Mouse (Mus musculus) liver, postnatal 0 days (tissue): ENCODE results near the gene Mog. TPM values are rescaled to one million over a fixed set of nuclear protein-coding genes. Genes with fewer than 3 reads are reported as not detected.

Experiments used
- ATAC-seq: fragments of 200-750 bp; cut with Nextera tagmentation; 2 replicates; pipeline ENCODE4 v1.8.0; 2017; ENCODE audit warnings: mild to moderate bottlenecking, moderate library complexity
- DNase-seq: peaks from one replicate; pipeline ENCODE4 v3.0.0-alpha.2; 2016
- H3K27ac ChIP-seq: fragments of 300-500 bp; sonication (generic); 2 replicates; pipeline ENCODE4 v1.5.1; 2014; ENCODE audit warnings: antibody characterized with exemption, moderate library complexity, mild to moderate bottlenecking, low read depth
- H3K27me3 ChIP-seq: fragments of 300-500 bp; sonication (generic); 2 replicates; pipeline ENCODE4 v1.6.1; 2014; ENCODE audit warnings: low read length, control low read depth, mixed read lengths; ENCODE audit not compliant: insufficient read depth
- H3K36me3 ChIP-seq: fragments of 300-500 bp; sonication (generic); replicated peaks from 2 replicates; pipeline ENCODE4 v1.6.1; 2014; ENCODE audit warnings: mild to moderate bottlenecking, control low read depth, low read length, moderate library complexity, mixed read lengths; ENCODE audit not compliant: insufficient read depth
- H3K4me1 ChIP-seq: fragments of 300-500 bp; sonication (generic); 2 replicates; pipeline ENCODE4 v1.6.1; 2014; ENCODE audit warnings: antibody characterized with exemption, mild to moderate bottlenecking, control low read depth; ENCODE audit not compliant: insufficient read depth
- H3K4me2 ChIP-seq: fragments of 300-500 bp; sonication (generic); 2 replicates; pipeline ENCODE4 v1.6.1; 2014; ENCODE audit warnings: low read depth, mild to moderate bottlenecking, low read length, moderate library complexity, mixed read lengths
- H3K4me3 ChIP-seq: fragments of 300-500 bp; sonication (generic); 2 replicates; pipeline ENCODE4 v1.5.1; 2014; ENCODE audit warnings: low read depth, low read length
- H3K9ac ChIP-seq: fragments of 300-500 bp; sonication (generic); replicated peaks from 2 replicates; pipeline ENCODE4 v1.6.1; 2014; ENCODE audit warnings: mild to moderate bottlenecking, moderate library complexity
- H3K9me3 ChIP-seq: fragments of 300-500 bp; sonication (generic); 2 replicates; pipeline ENCODE4 v1.6.1; 2016; ENCODE audit warnings: mild to moderate bottlenecking, control low read depth, low read length, mixed read lengths
- CTCF ChIP-seq: sonication (generic); IDR thresholded peaks from 2 replicates; pipeline ENCODE4 v1.5.1; 2016; ENCODE audit warnings: antibody characterized with exemption, low read depth
- EP300 ChIP-seq: IDR thresholded peaks from 2 replicates; pipeline ENCODE4 v1.6.1; 2016; ENCODE audit warnings: antibody characterized with exemption, low read depth, mild to moderate bottlenecking
- WGBS: fragments of 180-500 bp; shearing (Covaris S2); extraction: QIAGEN DNeasy Blood & Tissue Kit; methylation state at CpG from one replicate; pipeline ENCODE4 v1.1.7; 2014; ENCODE audit not compliant: insufficient replicate concordance; 5-methylcytosine and 5-hydroxymethylcytosine counted together
- polyA plus RNA-seq: library from polyadenylated mRNA; unstranded; fragments of >200 nt; fragmentation: Nextera tagmentation; extraction: Ambion mirVana; gene quantifications from 2 replicates; pipeline ENCODE4 v1.2.1, GENCODE M21; 2015

The Mog gene
- polyA plus RNA-seq, 1 experiment from 2014 or later: not detected

DNA sequence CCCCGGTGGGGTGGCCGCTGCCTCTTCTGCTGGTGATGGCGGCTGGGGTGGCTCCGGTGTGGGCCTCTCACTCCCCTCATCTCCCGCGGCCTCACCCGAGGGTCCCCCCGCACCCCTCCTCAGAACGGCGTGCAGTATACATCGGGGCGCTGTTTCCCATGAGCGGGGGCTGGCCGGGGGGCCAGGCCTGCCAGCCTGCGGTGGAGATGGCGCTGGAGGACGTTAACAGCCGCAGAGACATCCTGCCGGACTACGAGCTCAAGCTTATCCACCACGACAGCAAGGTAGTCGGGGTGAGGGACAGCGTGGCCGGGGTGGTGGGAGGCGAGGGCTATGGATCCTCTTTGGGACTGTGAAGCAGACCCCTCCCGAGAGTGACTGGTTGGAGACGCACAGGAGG lies 27.7 kb upstream of the Mog start:
- H3K9ac ChIP-seq: peak overlapping the region; percentile 21; the same call in 1 of the 2 replicates

GRCm38 (mm10) chr17:37050399-37050798 lies 27.2 kb upstream of the Mog start:
- H3K4me3 ChIP-seq: peak overlapping the region; percentile 37
- under 1% methylated on average over 22 of the region's 22 CpGs for WGBS
- peak overlapping the region; percentile 68 for H3K4me2 ChIP-seq
- no peak for ATAC-seq
- peaks cover 13% of the 10 kb centered on the region for H3K4me1 ChIP-seq
- H3K27me3 ChIP-seq: peaks cover 61% of the 10 kb centered on the region
- H3K36me3 ChIP-seq: no peaks in the 10 kb centered on the region
- peak overlapping the region; percentile 21; the same call in 1 of the 2 replicates for H3K9ac ChIP-seq
- peak; percentile 49 for DNase-seq
- H3K27ac ChIP-seq: no peak overlapping the region
- H3K9me3 ChIP-seq: no peaks in the 10 kb centered on the region
- TF ChIP-seq EP300 (no peak), CTCF (no peak)

More for the DNA sequence above, 27.7 kb upstream of the Mog start:
- DNase-seq: no peak
- WGBS: 14% methylated on average over 26 of the region's 27 CpGs
- H3K27ac ChIP-seq: no peak overlapping the region
- H3K4me1 ChIP-seq: peaks cover 13% of the 10 kb centered on the region
- peak overlapping the region; percentile 37 for H3K4me3 ChIP-seq
- H3K4me2 ChIP-seq: peak overlapping the region; percentile 68
- H3K27me3 ChIP-seq: peaks cover 57% of the 10 kb centered on the region
- no peaks in the 10 kb centered on the region for H3K36me3 ChIP-seq
- no peak for ATAC-seq
- no peak for TF ChIP-seq CTCF
- TF ChIP-seq EP300: no peak
- no peaks in the 10 kb centered on the region for H3K9me3 ChIP-seq

DNA sequence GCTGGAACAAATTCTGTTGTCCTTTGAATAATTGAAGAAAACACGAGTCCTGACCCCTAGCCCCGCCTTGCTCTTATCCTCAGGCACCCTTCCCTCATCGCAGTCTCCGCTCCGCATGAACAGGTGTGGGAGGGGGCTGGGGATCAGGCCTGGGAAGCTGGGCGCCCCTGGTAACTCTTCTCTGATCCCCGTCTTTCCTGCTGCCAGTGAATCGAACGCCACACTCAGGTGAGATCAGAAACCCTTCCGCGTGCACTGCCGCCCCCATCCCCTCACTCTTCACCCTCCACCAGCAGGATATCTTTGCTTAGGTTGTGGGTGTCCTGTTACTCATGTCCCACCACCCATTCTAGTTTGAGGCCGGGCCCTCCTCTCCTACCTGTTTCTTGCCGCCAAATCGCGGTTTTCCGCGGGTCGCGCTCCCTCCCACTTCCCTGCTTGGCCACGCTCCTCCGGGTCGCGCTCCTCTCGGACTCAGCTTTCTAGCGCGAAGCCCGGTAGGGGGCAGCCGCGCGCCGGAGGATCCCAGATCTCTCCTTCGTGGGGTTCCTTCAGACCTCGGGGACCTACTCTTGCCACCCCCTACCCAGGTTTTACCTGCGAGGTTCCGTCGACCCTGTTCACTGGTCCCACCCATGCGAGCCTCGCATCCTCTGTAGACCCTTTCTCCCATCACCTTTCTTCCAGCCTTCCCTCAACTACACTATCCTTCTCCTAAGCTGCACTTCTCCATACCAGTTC lies 26.5 kb upstream of the Mog start:
- H3K27me3 ChIP-seq: peaks cover 64% of the 10 kb centered on the region
- DNase-seq: peak; percentile 51
- no peak overlapping the region for H3K9ac ChIP-seq
- peak overlapping the region; percentile 37 for H3K4me3 ChIP-seq
- 4% methylated on average over 39 of the region's 39 CpGs for WGBS
- ATAC-seq: no peak
- TF ChIP-seq EP300 (no peak), CTCF (peak; percentile 53)
- no peaks in the 10 kb centered on the region for H3K9me3 ChIP-seq
- H3K4me2 ChIP-seq: peak overlapping the region; percentile 68
- H3K36me3 ChIP-seq: no peaks in the 10 kb centered on the region
- peaks cover 13% of the 10 kb centered on the region for H3K4me1 ChIP-seq
- H3K27ac ChIP-seq: no peak overlapping the region

GRCm38 (mm10) chr17:37048383-37048782 lies 25.2 kb upstream of the Mog start:
- 63% methylated on average over 7 of the region's 7 CpGs for WGBS
- no peak for DNase-seq
- Histone ChIP-seq H3K4me2 (no peak overlapping the region), H3K4me3 (no peak overlapping the region), H3K36me3 (no peaks in the 10 kb centered on the region), H3K4me1 (peaks cover 13% of the 10 kb centered on the region), H3K27ac (no peak overlapping the region), H3K9me3 (no peaks in the 10 kb centered on the region), H3K27me3 (peaks cover 66% of the 10 kb centered on the region), H3K9ac (no peak overlapping the region)
- TF ChIP-seq CTCF: no peak
- TF ChIP-seq EP300: no peak
- no peak for ATAC-seq

GRCm38 (mm10) chr17:37047981-37048380 lies 24.8 kb upstream of the Mog start:
- Histone ChIP-seq H3K4me1 (peaks cover 13% of the 10 kb centered on the region), H3K4me3 (no peak overlapping the region), H3K27me3 (peaks cover 66% of the 10 kb centered on the region), H3K9ac (no peak overlapping the region), H3K36me3 (no peaks in the 10 kb centered on the region), H3K9me3 (no peaks in the 10 kb centered on the region), H3K27ac (no peak overlapping the region), H3K4me2 (no peak overlapping the region)
- no peak for TF ChIP-seq EP300
- TF ChIP-seq CTCF: peak; percentile 50
- ATAC-seq: no peak
- DNase-seq: no peak
- 29% methylated on average over 3 of the region's 3 CpGs for WGBS

DNA sequence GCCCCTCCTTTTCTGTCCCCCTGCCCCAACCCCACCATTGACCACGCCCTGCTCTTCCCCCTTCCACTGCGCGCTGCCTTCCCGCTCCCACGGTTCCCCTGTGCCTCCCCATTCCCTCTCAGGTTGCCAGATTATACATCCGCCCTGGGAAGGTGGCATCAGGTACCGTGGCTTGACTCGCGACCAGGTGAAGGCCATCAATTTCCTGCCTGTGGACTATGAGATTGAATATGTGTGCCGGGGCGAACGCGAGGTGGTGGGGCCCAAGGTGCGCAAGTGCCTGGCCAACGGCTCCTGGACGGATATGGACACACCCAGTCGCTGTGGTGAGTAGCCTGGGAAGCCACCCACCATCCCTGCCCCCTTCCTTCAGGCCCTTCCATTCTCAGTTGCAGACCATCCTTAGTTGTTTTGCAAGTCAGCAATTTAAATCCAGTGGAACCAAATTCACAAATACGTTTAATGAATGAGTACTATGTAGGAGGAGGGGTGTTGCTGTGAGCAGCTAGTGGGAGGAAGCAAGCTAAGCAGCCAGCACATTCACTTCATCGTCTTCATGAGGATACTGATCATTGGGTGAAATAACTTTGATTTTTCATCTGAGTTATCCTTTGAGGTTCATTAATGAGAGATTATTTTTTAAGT lies 24.3 kb upstream of the Mog start:
- H3K4me3 ChIP-seq: no peak overlapping the region
- H3K36me3 ChIP-seq: no peaks in the 10 kb centered on the region
- TF ChIP-seq CTCF: no peak
- no peak for TF ChIP-seq EP300
- no peak overlapping the region for H3K27ac ChIP-seq
- H3K27me3 ChIP-seq: peaks cover 64% of the 10 kb centered on the region
- ATAC-seq (no peak), DNase-seq (no peak)
- H3K9ac ChIP-seq: no peak overlapping the region
- peaks cover 13% of the 10 kb centered on the region for H3K4me1 ChIP-seq
- 39% methylated on average over 19 of the region's 19 CpGs for WGBS
- no peak overlapping the region for H3K4me2 ChIP-seq
- H3K9me3 ChIP-seq: no peaks in the 10 kb centered on the region
